Mouse (Mus musculus) neutrophil, adult 83 days (primary cell): Measurements from ENCODE around the gene Olfr829. TPM values are rescaled to one million over a fixed set of nuclear protein-coding genes. Genes with fewer than 3 reads are reported as not detected.

ENCODE experiments used
- total RNA-seq, 2 experiments: library from RNA; stranded (reverse); gene quantifications; one replicate each; pipeline ENCODE4 v1.2.4; 2023

Olfr829 gene
- not detected for total RNA-seq

DNA sequence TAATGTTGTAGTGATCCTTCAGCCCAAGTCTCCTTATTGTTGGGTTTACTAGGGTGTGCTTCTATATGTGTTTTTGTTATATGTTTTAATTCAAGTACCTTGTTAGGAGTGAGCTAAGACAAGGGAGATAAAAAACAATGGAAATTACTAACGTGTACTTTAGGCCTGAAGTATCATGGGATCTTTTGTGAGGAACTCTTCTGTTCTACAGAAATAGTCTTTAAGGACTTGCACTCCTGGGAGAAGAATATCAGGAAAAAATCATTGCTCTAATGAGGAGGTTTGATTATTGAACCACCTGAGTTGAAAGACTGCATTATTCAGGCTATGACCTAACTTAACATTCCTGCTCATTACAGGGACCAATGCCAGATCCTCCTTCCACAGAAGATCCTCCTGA is at the start of gene Olfr829:
Gene Olfr829 (plus strand): TSS at position 301 of the 400 bp plus-strand sequence.

GRCm38 (mm10) chr9:18819426-18819825 is 35.3 kb upstream of the Olfr829 start, which contains the start of gene Olfr828:
Gene Olfr828, minus strand, starts transcription at chr9:18819526.

DNA sequence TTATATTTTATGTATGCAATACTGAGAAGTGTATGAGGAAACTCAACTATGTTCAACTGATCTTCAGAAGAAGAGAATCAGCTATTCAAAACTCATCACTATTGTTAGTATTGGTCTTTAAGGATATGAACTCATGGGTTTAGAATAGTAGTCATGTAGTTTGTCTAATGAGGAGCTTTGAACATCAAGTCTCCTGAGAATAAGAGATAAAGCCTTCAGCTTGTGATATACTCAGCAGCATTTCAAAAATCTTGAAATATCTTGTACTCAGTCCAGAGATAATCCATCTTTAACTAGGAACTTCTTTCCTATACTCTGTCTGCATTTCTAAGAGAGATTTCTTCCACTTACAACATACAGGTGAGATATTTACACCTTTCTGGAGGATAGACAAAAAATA is 19.7 kb downstream of the Olfr829 start, which contains the start of gene Olfr830:
Gene Olfr830 (plus strand): TSS at position 301 of the 400 bp plus-strand sequence.

Other genes with a start within 250 kb of the Olfr829 start
- not detected for gene Muc16, start 180.4 kb upstream of the Olfr829 start, total RNA-seq
- not detected for gene Olfr24, start 90.9 kb upstream of the Olfr829 start, total RNA-seq
- gene Olfr828, start 35.4 kb upstream of the Olfr829 start, total RNA-seq, result not detected
- not detected for gene Olfr830, start 19.8 kb downstream of the Olfr829 start, total RNA-seq
- gene Olfr832, start 82.2 kb downstream of the Olfr829 start, total RNA-seq, result not detected
- not detected for gene Olfr834, start 133.1 kb downstream of the Olfr829 start, total RNA-seq
- not detected for gene Olfr835, start 177.8 kb downstream of the Olfr829 start, total RNA-seq